Mouse (Mus musculus): Measurements from ENCODE around the gene Tbxa2r. TPM values are rescaled to one million over a fixed set of nuclear protein-coding genes. Genes with fewer than 3 reads are reported as not detected.

The Tbxa2r gene
- polyA plus RNA-seq, 1 experiment, result 2.7 TPM

DNA sequence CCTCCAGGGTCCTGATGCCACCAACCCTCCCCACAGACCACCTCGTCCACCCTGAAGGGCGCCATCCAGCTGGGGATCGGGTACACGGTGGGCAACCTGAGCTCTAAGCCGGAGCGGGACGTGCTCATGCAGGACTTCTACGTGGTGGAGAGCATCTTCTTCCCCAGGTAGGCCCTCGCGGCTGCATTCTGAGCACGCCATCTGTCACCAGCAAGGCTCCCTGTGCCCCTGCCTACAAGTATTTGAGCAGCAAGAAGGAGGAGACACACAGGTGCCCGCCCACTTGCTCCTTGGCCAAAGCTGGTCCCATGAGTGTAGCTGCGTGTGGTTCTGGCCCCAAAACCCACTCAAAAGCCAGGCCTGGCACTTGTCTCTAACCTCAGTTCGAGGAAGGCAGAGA, 22.9 kb upstream of the Tbxa2r start:
- TF ChIP-seq POLR2A (IDR thresholded peaks at IDR 0.05; ENCODE audit: extremely low read depth, insufficient read depth, low read length) (no peak), CTCF (IDR thresholded peaks at IDR 0.05; ENCODE audit: extremely low read depth, insufficient read depth, low read length) (no peak)
- Histone ChIP-seq H3K27ac (ENCODE audit: insufficient read depth, low read length) (peak overlapping the region; percentile 26; the same call in 1 of the 2 replicates), H3K4me3 (ENCODE audit: insufficient read depth, low read length) (no peak overlapping the region), H3K4me1 (ENCODE audit: control insufficient read depth, insufficient read depth, low read length) (peaks cover 20% of the 10 kb centered on the region)

DNA sequence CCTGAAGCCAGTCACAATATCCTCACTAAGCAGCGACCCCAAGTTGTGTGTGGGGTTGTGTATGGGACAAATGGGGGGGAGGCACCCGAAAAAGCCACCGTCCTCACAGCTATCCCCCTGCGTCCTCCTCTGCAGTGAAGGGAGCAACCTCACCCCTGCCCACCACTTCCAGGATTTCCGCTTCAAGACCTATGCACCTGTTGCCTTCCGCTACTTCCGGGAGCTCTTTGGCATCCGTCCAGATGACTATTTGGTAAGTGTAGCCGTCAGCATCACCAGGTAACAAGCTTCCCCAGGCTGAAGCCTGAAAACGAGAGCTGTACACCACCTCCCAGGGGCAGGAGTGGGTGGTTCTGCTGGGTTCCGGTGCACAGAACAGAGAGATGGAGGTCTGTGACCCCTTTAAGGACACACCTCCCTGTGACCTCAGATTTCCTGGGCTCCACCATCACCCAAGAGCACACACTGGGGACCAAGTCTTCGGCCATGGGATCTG, 22.3 kb upstream of the Tbxa2r start:
- H3K4me3 ChIP-seq (ENCODE audit: insufficient read depth, low read length), result no peak overlapping the region
- no peak for TF ChIP-seq CTCF (IDR thresholded peaks at IDR 0.05; ENCODE audit: extremely low read depth, insufficient read depth, low read length)
- no peak for TF ChIP-seq POLR2A (IDR thresholded peaks at IDR 0.05; ENCODE audit: extremely low read depth, insufficient read depth, low read length)
- H3K4me1 ChIP-seq (ENCODE audit: control insufficient read depth, insufficient read depth, low read length), result peaks cover 19% of the 10 kb centered on the region
- H3K27ac ChIP-seq (ENCODE audit: insufficient read depth, low read length), result peak overlapping the region; percentile 68; the same call in 1 of the 2 replicates

DNA sequence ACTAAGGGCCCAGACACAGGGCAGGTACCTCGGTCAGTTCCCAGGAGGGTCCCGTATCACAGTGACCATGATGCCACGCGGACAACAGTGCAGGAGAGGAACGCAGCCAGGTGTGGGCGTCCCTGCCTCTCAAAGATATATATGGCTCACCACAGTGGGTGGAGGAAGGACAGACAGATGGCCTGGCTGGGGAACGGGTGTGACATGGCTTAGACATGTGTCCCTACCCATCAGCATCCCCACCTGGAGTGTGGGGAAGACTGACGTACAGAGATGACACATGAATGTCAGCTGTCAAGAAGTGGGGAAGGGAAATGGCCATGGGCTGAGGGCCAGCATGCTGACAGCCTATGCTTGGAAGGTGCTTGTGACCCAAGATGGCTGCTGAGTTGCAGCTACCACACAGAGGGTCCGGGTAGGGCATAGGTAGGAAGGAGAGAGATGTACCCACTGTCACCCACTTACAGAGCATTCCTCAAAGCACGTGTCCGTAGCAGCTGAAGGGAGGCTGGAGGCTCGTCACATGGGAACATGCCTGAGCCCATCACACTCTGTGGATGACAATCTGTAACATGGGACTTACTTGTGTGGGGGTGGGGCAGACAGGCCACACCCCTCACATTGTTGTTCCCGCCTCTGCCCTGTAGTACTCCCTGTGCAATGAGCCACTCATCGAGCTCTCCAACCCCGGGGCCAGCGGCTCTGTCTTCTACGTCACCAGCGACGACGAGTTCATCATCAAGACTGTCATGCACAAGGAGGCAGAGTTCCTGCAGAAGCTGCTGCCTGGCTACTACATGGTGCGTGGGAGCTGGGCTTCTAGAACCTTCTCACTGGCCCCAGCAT, 21.5 kb upstream of the Tbxa2r start:
- H3K27ac ChIP-seq (ENCODE audit: insufficient read depth, low read length), result peak overlapping the region; percentile 68
- TF ChIP-seq POLR2A (IDR thresholded peaks at IDR 0.05; ENCODE audit: extremely low read depth, insufficient read depth, low read length) (no peak), CTCF (IDR thresholded peaks at IDR 0.05; ENCODE audit: extremely low read depth, insufficient read depth, low read length) (no peak)
- H3K4me1 ChIP-seq (ENCODE audit: control insufficient read depth, insufficient read depth, low read length), result peaks cover 17% of the 10 kb centered on the region
- H3K4me3 ChIP-seq (ENCODE audit: insufficient read depth, low read length), result no peak overlapping the region

DNA sequence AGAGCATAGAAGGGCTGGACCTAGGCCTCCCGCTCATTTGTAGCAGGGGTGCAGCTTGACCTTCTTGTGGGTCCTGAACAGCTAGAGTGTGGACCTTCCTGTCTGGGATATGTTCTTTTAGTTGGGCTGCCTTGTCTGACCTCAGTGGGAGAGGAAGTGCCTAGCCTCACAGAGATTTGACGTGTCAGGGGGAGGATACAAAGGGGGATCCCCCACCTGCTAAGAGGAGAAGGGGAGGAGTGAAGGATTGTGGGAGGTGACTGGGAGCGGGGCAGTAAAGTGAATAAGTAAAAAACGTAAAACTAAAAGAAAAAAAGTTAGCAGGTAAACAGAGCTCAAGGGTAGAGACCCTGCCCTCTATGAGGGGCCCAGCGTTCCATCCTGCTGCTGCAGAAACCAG, 19.0 kb upstream of the Tbxa2r start:
- Histone ChIP-seq H3K27ac (ENCODE audit: insufficient read depth, low read length) (no peak overlapping the region), H3K4me3 (ENCODE audit: insufficient read depth, low read length) (no peak overlapping the region), H3K4me1 (ENCODE audit: control insufficient read depth, insufficient read depth, low read length) (peaks cover 4% of the 10 kb centered on the region)
- no peak for TF ChIP-seq CTCF (IDR thresholded peaks at IDR 0.05; ENCODE audit: extremely low read depth, insufficient read depth, low read length)
- TF ChIP-seq POLR2A (IDR thresholded peaks at IDR 0.05; ENCODE audit: extremely low read depth, insufficient read depth, low read length), result no peak

DNA sequence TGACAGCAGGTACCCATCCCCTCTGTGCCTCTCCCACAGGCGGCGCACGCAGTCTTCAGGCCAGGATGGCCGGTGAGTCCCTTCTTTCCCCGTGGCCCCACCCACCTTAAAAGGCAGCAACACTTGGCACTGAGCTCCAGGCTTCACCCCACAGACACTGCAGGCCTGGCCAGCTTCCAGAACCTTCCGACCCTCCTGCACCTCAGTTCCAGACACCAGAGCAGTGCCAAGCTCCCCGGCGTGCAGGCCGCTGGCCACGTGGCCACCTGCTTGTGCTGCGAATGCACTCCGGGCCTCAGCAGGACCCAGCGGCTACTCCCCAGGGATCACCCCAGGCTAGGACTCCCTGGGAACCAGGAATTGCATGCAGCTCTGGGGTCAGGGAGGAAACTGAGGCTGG, 14.9 kb upstream of the Tbxa2r start:
- no peaks in the 10 kb centered on the region for H3K4me1 ChIP-seq (ENCODE audit: control insufficient read depth, insufficient read depth, low read length)

DNA sequence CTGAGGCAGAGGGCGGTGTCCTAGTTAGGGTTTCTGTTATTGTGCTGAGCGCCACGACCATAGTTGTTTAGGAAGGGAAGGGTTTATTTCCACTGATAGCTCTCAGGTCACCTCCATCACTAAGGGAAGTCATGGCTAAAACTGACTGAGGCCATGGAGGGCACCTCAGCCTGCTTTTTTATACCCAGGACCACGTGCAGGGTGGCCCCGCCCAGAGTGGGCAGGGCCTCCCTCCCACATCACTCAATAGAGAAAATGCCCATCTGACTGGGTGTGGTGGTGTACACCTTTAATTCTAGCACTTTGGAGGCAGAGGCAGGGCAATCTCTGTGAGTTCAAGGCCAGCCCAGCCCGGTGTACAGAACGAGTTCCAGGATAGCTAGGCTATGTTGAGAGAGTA, 14.3 kb upstream of the Tbxa2r start:
- no peaks in the 10 kb centered on the region for H3K4me1 ChIP-seq (ENCODE audit: control insufficient read depth, insufficient read depth, low read length)
- H3K4me3 ChIP-seq (ENCODE audit: insufficient read depth, low read length), result no peak overlapping the region
- TF ChIP-seq CTCF (IDR thresholded peaks at IDR 0.05; ENCODE audit: extremely low read depth, insufficient read depth, low read length) (no peak), POLR2A (IDR thresholded peaks at IDR 0.05; ENCODE audit: extremely low read depth, insufficient read depth, low read length) (no peak)
- H3K27ac ChIP-seq (ENCODE audit: insufficient read depth, low read length), result no peak overlapping the region

More for the DNA sequence above, 14.9 kb upstream of the Tbxa2r start:
- TF ChIP-seq CTCF (IDR thresholded peaks at IDR 0.05; ENCODE audit: extremely low read depth, insufficient read depth, low read length) (no peak), POLR2A (IDR thresholded peaks at IDR 0.05; ENCODE audit: extremely low read depth, insufficient read depth, low read length) (no peak)
- Histone ChIP-seq H3K27ac (ENCODE audit: insufficient read depth, low read length) (no peak overlapping the region), H3K4me3 (ENCODE audit: insufficient read depth, low read length) (no peak overlapping the region)

DNA sequence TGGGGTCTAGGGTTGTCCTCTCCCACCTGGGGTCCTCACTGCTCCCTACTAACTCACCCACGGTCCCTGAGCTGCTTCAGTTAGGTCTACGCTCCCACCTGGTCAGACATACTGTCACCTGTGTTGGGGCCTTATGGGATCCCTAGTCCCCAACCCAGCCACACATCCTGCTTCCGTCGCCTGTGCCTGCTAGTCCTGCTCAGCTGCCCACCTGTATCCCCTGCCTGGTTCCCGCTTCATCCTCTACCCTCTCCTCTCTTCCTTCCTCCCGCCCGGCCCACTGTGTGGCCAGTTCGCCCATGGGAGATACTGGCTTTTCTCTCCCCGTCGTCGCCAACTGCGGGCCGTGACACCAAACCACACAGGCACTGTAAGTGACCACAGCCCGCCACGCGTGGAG, 12.9 kb upstream of the Tbxa2r start:
- H3K4me3 ChIP-seq (ENCODE audit: insufficient read depth, low read length), result no peak overlapping the region
- no peak overlapping the region for H3K27ac ChIP-seq (ENCODE audit: insufficient read depth, low read length)
- H3K4me1 ChIP-seq (ENCODE audit: control insufficient read depth, insufficient read depth, low read length), result no peaks in the 10 kb centered on the region
- TF ChIP-seq CTCF (IDR thresholded peaks at IDR 0.05; ENCODE audit: extremely low read depth, insufficient read depth, low read length) (no peak), POLR2A (IDR thresholded peaks at IDR 0.05; ENCODE audit: extremely low read depth, insufficient read depth, low read length) (no peak)

DNA sequence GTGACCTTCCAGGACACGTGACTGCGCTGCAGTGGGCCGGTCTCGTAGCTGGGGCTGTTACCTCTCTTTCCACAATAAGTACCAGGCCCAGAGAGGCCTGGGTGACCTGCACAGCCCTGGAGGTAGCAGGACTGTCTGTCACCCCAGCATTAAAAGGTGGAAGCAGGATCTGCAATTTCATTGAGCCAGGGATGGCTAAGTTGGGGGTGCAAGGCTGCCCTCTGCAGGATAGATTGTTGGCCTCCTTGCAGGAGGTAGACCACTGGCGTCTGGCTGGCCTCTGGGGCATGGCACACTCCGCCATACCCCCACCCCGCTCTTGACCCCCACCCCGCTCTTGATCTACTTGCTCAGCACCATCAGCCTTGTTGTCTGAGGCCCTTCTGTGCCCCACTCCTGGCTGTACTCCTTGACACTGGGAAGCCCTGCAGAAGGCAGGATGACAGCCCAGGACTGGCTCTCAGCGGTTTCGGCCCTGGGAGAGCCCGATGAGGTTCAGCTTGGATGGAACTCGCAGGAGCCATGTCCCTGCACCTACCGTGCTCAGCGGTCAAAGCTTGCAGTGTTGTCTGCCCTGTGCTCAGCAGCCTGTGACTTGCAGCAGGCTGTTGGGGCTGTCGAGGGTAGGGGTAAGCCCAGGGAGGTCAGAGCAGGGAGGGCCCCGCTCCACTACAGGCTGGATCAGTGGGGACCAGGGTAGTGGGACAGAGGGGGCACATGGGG, 12.0 kb upstream of the Tbxa2r start:
- no peak overlapping the region for H3K27ac ChIP-seq (ENCODE audit: insufficient read depth, low read length)
- H3K4me1 ChIP-seq (ENCODE audit: control insufficient read depth, insufficient read depth, low read length), result no peaks in the 10 kb centered on the region
- peak; percentile 58 for TF ChIP-seq CTCF (IDR thresholded peaks at IDR 0.05; ENCODE audit: extremely low read depth, insufficient read depth, low read length)
- TF ChIP-seq POLR2A (IDR thresholded peaks at IDR 0.05; ENCODE audit: extremely low read depth, insufficient read depth, low read length), result no peak
- H3K4me3 ChIP-seq (ENCODE audit: insufficient read depth, low read length), result no peak overlapping the region

DNA sequence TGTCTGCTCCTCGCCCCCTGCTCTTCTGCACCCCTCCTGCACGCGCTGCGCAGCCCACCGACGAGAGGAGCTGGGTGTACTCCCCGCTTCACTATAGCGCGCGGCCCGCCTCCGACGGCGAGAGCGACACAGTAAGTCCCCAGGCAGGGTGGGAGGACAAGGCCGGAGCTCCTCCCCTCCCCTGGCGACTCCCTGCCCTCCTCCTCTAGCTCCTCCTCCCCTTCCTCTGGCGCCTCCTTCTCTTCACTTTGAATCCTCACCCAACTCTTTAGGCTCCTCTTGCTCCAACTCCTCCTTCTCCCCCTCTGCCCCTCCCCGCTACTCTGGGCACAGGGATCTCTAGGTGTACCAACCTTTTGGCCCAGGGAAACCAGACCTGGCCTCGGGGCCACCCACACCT, 11.3 kb upstream of the Tbxa2r start:
- no peaks in the 10 kb centered on the region for H3K4me1 ChIP-seq (ENCODE audit: control insufficient read depth, insufficient read depth, low read length)
- TF ChIP-seq POLR2A (IDR thresholded peaks at IDR 0.05; ENCODE audit: extremely low read depth, insufficient read depth, low read length), result no peak
- no peak for TF ChIP-seq CTCF (IDR thresholded peaks at IDR 0.05; ENCODE audit: extremely low read depth, insufficient read depth, low read length)
- H3K4me3 ChIP-seq (ENCODE audit: insufficient read depth, low read length), result no peak overlapping the region
- no peak overlapping the region for H3K27ac ChIP-seq (ENCODE audit: insufficient read depth, low read length)

All from cortical plate, adult 2 months (tissue).